Mouse (Mus musculus) E14TG2a.4 (cell line): ENCODE results near the gene Nucb1.
"Not testable (repeated sequence)": the region's sequence is repeated elsewhere in the genome, so short reads cannot be mapped to it uniquely, and the experiment has no call there.

Source experiments
- H3K27me3 ChIP-seq: 2 replicates; pipeline ENCODE4 v1.6.1; 2014; ENCODE audit warnings: low read length, control low read depth; ENCODE audit not compliant: insufficient read depth
- H3K36me3 ChIP-seq: 2 replicates; pipeline ENCODE4 v1.6.1; 2014; ENCODE audit warnings: low read length, control low read depth; ENCODE audit not compliant: insufficient read depth
- H3K4me1 ChIP-seq: replicated peaks from 2 replicates; pipeline ENCODE4 v1.6.1; 2014; ENCODE audit warnings: low read depth, low read length, control low read depth
- H3K4me3 ChIP-seq: replicated peaks from 2 replicates; pipeline ENCODE4 v1.5.1; 2014; ENCODE audit warnings: mild to moderate bottlenecking, low read length
- H3K9me3 ChIP-seq: 2 replicates; pipeline ENCODE4 v1.6.1; 2014; ENCODE audit warnings: low read length, control low read depth
- CTCF ChIP-seq: conservative IDR thresholded peaks from 2 replicates; pipeline ENCODE4 v1.5.1; 2014; ENCODE audit warnings: low read length
- NANOG ChIP-seq: IDR thresholded peaks from 2 replicates; pipeline ENCODE4 v1.6.1; 2014; ENCODE audit warnings: borderline replicate concordance, low read length, mixed read lengths
- POU5F1 ChIP-seq: IDR thresholded peaks from 2 replicates; pipeline ENCODE4 v1.6.1; 2014; ENCODE audit warnings: low read length, borderline replicate concordance

Nucb1 gene

GRCm38 (mm10) chr7:45486761-45487415 is 23.3 kb downstream of the Nucb1 start, which contains the start of gene Gm45808:
Gene Gm45808 (minus strand): TSS chr7:45486811.
- Histone ChIP-seq H3K4me1 (peaks cover 58% of the 10 kb centered on the region), H3K27me3 (no peaks in the 10 kb centered on the region), H3K9me3 (no peaks in the 10 kb centered on the region), H3K36me3 (peaks cover 43% of the 10 kb centered on the region), H3K4me3 (peak within 1 kb of the TSS; percentile 87)
- TF ChIP-seq NANOG = no peak
- no peak for TF ChIP-seq CTCF
- no peak for TF ChIP-seq POU5F1

GRCm38 (mm10) chr7:45486158-45486557 is 24.0 kb downstream of the Nucb1 start:
- peaks cover 55% of the 10 kb centered on the region for H3K4me1 ChIP-seq
- H3K9me3 ChIP-seq = no peaks in the 10 kb centered on the region
- peaks cover 42% of the 10 kb centered on the region for H3K36me3 ChIP-seq
- no peaks in the 10 kb centered on the region for H3K27me3 ChIP-seq
- TF ChIP-seq POU5F1 = no peak
- TF ChIP-seq NANOG = no peak
- TF ChIP-seq CTCF = no peak
- no peak overlapping the region for H3K4me3 ChIP-seq

GRCm38 (mm10) chr7:45484985-45485384 is 25.2 kb downstream of the Nucb1 start:
- not testable (repeated sequence) for H3K9me3 ChIP-seq, H3K27me3 ChIP-seq, H3K4me3 ChIP-seq
- Histone ChIP-seq H3K36me3 (peaks cover 46% of the 10 kb centered on the region), H3K4me1 (peaks cover 51% of the 10 kb centered on the region)

- Histone ChIP-seq H3K4me1 (peaks cover 46% of the 10 kb centered on the region), H3K9me3 (no peaks in the 10 kb centered on the region), H3K36me3 (peaks cover 59% of the 10 kb centered on the region), H3K27me3 (no peaks in the 10 kb centered on the region), H3K4me3 (no peak overlapping the region)
- TF ChIP-seq POU5F1 (no peak), CTCF (no peak), NANOG (no peak)
These were observed 28.0 kb downstream of the Nucb1 start for GRCm38 (mm10) chr7:45482166-45482565.

GRCm38 (mm10) chr7:45481374-45481927 is 28.8 kb downstream of the Nucb1 start, which contains the start of gene Tulp2:
Gene Tulp2 (plus strand): TSS chr7:45481877.
- Histone ChIP-seq H3K36me3 (peaks cover 58% of the 10 kb centered on the region), H3K27me3 (no peaks in the 10 kb centered on the region), H3K4me1 (peaks cover 47% of the 10 kb centered on the region), H3K9me3 (no peaks in the 10 kb centered on the region), H3K4me3 (no peak within 1 kb of the TSS)
- TF ChIP-seq POU5F1 (no peak), NANOG (no peak)

GRCm38 (mm10) chr7:45480310-45480709 is 29.9 kb downstream of the Nucb1 start:
- H3K4me1 ChIP-seq = peaks cover 51% of the 10 kb centered on the region
- H3K4me3 ChIP-seq, H3K9me3 ChIP-seq, H3K27me3 ChIP-seq: not testable (repeated sequence)
- peaks cover 49% of the 10 kb centered on the region for H3K36me3 ChIP-seq

GRCm38 (mm10) chr7:45478774-45479173 is 31.4 kb downstream of the Nucb1 start:
- Histone ChIP-seq H3K36me3 (peaks cover 42% of the 10 kb centered on the region), H3K9me3 (no peaks in the 10 kb centered on the region), H3K4me1 (peaks cover 61% of the 10 kb centered on the region), H3K27me3 (no peaks in the 10 kb centered on the region), H3K4me3 (no peak overlapping the region)
- no peak for TF ChIP-seq NANOG
- no peak for TF ChIP-seq POU5F1
- TF ChIP-seq CTCF = no peak

- Histone ChIP-seq H3K4me1 (peaks cover 55% of the 10 kb centered on the region), H3K4me3 (no peak overlapping the region), H3K9me3 (no peaks in the 10 kb centered on the region), H3K36me3 (peaks cover 32% of the 10 kb centered on the region), H3K27me3 (no peaks in the 10 kb centered on the region)
- peak; percentile 53 for TF ChIP-seq CTCF
- no peak for TF ChIP-seq NANOG
These were observed 33.2 kb downstream of the Nucb1 start for GRCm38 (mm10) chr7:45477003-45477402.

- TF ChIP-seq NANOG (no peak), CTCF (no peak), POU5F1 (no peak)
- H3K9me3 ChIP-seq = no peaks in the 10 kb centered on the region
- peaks cover 50% of the 10 kb centered on the region for H3K4me1 ChIP-seq
These were observed 33.8 kb downstream of the Nucb1 start for GRCm38 (mm10) chr7:45476453-45476852.

More at GRCm38 (mm10) chr7:45476453-45476852, 33.8 kb downstream of the Nucb1 start:
- Histone ChIP-seq H3K36me3 (peaks cover 32% of the 10 kb centered on the region), H3K27me3 (no peaks in the 10 kb centered on the region), H3K4me3 (no peak overlapping the region)
